Mouse (Mus musculus) frontal cortex, adult (tissue): ENCODE results near the gene Cir1.

Experiments used
- ATAC-seq: cut with Nextera tagmentation; 2 replicates; pipeline ENCODE4 v1.9.2; 2017; ENCODE audit warnings: mild to moderate bottlenecking, moderate library complexity, mixed read lengths; ENCODE audit not compliant: low TSS enrichment

Cir1 gene

GRCm38 (mm10) chr2:73312152-73313116 is at the start of gene Cir1, which contains the start of gene Scrn3:
Gene Cir1, minus strand, starts transcription at chr2:73312701.
Gene Scrn3, plus strand, starts transcription at chr2:73312601.
- peak; percentile 99 for ATAC-seq

GRCm38 (mm10) chr2:73360536-73360935 is 48.0 kb upstream of the Cir1 start:
- ATAC-seq = no peak

- ATAC-seq = no peak
These were observed 47.4 kb upstream of the Cir1 start for GRCm38 (mm10) chr2:73359941-73360340.

GRCm38 (mm10) chr2:73357004-73357403 is 44.5 kb upstream of the Cir1 start:
- no peak for ATAC-seq

GRCm38 (mm10) chr2:73351927-73352374 is 39.5 kb upstream of the Cir1 start:
- ATAC-seq = peak; percentile 72

- no peak for ATAC-seq
These were observed 39.0 kb upstream of the Cir1 start for GRCm38 (mm10) chr2:73351496-73351895.

- ATAC-seq = no peak
These were observed 35.7 kb upstream of the Cir1 start for GRCm38 (mm10) chr2:73348221-73348620.

GRCm38 (mm10) chr2:73347766-73348165 is 35.3 kb upstream of the Cir1 start:
- no peak for ATAC-seq

GRCm38 (mm10) chr2:73347136-73347535 is 34.6 kb upstream of the Cir1 start:
- 0 out of 2 replicates have a peak, but pooled peaks have one; percentile 5 for ATAC-seq

- ATAC-seq = peak; percentile 87
These were observed 34.0 kb upstream of the Cir1 start for GRCm38 (mm10) chr2:73346345-73347086.

GRCm38 (mm10) chr2:73345204-73345603 is 32.7 kb upstream of the Cir1 start:
- ATAC-seq = peak; percentile 89

GRCm38 (mm10) chr2:73343701-73344100 is 31.2 kb upstream of the Cir1 start:
- no peak for ATAC-seq

- no peak for ATAC-seq
These were observed 25.9 kb upstream of the Cir1 start for GRCm38 (mm10) chr2:73338415-73338814.

GRCm38 (mm10) chr2:73335949-73336348 is 23.4 kb upstream of the Cir1 start:
- no peak for ATAC-seq

- ATAC-seq = no peak
These were observed 13.4 kb upstream of the Cir1 start for GRCm38 (mm10) chr2:73325871-73326270.

- ATAC-seq = no peak
These were observed 10.5 kb upstream of the Cir1 start for GRCm38 (mm10) chr2:73322991-73323390.

GRCm38 (mm10) chr2:73319218-73319617 is 6.7 kb upstream of the Cir1 start:
- ATAC-seq = no peak

GRCm38 (mm10) chr2:73317426-73317825 is 4.9 kb upstream of the Cir1 start:
- ATAC-seq = no peak

GRCm38 (mm10) chr2:73314311-73314710 is 1.8 kb upstream of the Cir1 start:
- no peak for ATAC-seq

GRCm38 (mm10) chr2:73313117-73313501 is 608 bp upstream of the Cir1 start:
- ATAC-seq = peak; percentile 15; the same call in 1 of the 2 replicates

GRCm38 (mm10) chr2:73306006-73306405 is 6.5 kb downstream of the Cir1 start:
- ATAC-seq = no peak

GRCm38 (mm10) chr2:73304506-73304905 is 8.0 kb downstream of the Cir1 start:
- ATAC-seq = no peak

GRCm38 (mm10) chr2:73302722-73303121 is 9.8 kb downstream of the Cir1 start:
- no peak for ATAC-seq
